Mouse (Mus musculus) cerebral cortex, adult 2 months (tissue): Measurements from ENCODE around the gene Tspan15.

Experiments
- WGBS: fragments of 180-500 bp; shearing (Covaris S2); methylation state at CpG from one replicate; pipeline ENCODE4 v1.1.7; 2018; 5-methylcytosine and 5-hydroxymethylcytosine counted together

The Tspan15 gene

DNA sequence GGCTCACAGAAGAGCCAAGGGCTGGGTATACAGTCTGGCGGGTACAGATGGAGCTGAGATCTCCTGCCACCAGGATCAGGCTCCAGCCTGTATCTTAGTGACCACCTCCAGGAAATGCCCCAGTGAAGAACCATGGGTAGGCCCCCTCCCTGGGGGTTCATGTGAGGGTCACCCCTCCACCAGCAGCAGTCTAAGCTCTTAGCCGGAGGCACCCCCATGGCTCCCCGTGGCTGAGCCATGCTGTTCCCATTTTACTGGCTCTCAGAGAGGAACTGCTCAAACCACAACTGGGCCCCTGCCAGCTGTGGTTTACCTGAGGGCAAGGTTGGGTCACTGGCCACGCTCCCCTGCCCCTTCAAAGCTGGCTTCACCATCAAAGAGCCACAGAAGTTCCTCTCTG is 41.1 kb downstream of the Tspan15 start:
- WGBS: 88% methylated on average over 4 of the region's 4 CpGs

DNA sequence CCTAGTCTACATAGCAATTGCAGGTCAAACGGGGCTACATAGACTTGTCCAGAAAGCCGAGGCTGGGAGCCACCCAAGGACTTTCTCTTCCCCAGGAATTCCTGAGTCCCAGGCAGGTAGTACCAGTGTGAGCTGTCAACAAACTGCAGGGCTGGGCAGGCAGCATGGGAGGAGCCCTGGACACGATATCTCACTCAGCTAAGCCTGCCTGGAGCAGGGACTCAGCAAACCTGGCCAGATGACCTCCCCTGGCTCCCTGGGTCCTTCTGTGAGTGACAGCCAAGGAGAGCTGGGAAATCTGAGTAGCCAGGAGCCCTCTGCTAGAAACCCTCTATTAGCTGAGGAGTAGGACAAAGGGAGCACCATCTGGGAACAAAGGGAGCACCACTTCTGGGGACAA is 41.7 kb downstream of the Tspan15 start:
- WGBS: 85% methylated on average over 3 of the region's 3 CpGs

DNA sequence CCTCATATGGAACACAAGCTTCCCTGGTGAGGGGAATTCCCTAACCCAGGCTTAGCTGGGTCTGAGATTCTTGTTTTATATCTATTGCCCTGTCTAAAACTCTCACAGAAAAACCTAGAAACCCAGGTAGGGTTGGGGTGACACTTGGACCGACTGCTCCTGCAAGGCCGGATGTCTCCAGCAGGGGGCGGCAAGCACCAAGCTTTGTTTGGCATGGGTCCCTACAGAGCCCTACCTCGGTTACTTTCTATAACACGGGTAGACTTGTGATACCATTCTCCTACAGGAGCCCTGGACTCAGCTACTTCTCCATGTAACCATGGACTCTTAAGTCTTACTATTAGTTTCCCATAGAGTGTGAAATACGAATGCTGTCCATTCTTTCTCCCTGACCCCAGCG is 44.2 kb downstream of the Tspan15 start:
- 24% methylated on average over 7 of the region's 7 CpGs for WGBS

DNA sequence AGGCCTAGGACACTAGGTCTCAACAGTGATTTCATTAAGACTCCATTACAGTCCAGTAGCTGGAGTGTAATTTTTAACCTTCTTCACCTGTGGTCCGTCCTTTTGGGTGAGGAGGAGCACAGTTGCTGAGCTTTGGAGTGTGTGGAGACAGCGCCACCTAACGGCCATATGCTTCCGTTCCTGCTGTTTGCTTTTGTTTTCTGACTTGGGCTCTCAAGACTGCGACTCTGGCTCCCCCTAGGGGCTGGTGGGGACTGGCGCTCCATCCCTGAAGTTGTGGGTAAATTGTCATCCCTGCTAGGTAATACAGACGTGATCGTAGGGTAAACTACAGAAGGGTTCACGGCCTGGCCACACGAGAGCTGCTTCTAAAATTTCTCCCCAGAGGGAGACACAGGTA is 48.0 kb downstream of the Tspan15 start:
- WGBS: 1% methylated on average over 10 of the region's 10 CpGs

DNA sequence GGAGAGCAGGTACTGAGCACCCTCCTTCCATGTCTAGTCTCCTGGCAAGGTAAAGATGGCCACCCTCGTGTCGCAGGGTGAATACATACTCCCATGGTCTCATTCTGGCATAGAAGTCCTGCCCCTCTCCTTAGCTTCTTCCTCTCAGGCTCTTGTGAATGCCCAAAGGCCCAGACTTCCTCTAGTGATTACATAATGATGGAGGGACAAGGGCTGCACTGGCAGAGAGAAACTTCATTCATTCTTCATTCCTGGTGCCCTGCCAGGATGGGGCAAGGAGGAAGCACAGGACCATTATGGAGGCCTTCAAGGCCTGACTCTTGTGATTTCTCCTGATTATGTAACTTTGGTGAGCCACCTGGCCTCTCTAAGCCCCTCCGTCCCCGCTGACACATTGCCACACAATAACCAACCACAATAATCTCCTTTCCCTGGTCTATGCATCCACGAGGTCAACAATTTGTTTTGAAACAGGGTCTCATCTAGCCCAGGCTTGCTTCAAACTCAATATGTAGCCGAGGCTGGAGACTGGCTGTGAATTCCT is 48.5 kb downstream of the Tspan15 start:
- WGBS: 73% methylated on average over 6 of the region's 6 CpGs

DNA sequence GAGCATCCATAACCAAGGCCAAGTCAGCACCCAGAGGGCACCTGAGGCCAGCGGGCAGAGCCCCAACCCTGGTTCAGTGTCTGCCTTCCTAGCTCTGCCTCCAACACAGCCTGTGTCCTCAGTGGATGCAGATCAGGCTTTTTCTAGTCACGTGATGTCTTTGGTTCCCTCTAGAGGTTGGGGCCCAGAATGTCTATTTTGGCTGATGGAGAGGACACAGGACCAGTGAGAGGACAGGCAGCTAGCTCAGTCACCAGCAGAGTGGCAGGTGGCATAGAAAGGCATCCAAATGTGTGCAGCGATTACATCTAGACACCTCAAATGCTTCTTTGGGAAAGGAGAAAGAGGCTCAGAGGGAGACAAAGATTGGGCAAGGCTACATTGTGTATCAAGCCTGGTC is 49.4 kb downstream of the Tspan15 start:
- WGBS: 42% methylated on average over 3 of the region's 3 CpGs

DNA sequence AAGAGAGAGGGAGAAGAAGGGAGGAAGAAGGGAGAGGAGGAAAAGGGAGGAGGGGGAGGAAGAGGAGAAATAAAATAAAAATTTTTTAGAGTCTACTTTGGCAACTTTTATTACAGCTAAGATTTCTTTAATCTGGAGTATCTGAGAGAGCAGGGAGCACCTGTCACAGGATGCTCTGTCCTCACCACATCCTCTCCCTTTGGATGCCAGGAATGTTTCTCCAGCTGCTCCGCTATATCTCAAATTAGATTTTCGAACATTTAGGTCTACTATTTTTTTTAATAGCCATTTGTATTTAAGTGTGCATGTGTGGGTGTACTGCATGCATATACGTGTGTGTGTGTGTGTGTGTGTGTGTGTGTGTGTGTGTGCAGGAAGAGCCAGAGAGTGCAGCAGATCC is 51.1 kb downstream of the Tspan15 start:
- WGBS: 81% methylated on average over 3 of the region's 3 CpGs

DNA sequence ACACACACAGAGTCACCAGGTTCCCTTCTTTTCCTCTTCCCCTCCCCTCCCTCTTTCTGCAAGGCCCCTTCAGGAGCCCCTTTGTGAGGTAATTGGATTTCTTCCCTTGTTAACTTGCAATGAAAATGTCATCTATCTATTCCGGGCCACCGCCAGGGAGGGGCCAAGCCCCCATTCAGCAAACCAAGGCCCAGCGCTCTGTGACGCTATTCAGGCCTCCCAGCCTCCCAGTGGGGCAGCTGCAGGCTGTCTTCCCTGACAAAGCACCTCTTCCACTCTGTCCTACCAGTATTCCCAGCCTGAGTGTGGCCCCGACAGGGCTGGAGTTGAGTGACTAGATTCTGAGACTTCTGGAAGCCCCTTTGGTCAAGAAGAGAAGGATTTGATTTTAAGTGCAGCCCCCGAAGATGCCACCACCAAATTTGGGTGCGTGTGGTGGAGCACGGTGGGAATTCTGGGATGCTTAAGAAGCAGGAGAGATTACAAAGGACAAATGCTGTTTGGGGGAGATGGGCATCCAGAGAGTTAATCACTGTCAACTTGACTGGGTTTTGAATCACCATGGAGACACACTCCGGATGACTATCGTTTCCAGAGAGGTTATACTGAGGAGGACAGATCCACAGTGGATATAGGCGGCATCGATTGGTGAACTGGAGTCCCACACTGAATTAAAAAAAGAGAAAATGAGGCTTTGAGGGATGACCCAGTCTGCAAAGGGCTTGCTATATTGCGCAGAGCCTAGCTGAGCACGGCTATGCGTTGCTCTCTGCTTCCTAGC is 56.3 kb downstream of the Tspan15 start:
- WGBS: 59% methylated on average over 15 of the region's 15 CpGs

DNA sequence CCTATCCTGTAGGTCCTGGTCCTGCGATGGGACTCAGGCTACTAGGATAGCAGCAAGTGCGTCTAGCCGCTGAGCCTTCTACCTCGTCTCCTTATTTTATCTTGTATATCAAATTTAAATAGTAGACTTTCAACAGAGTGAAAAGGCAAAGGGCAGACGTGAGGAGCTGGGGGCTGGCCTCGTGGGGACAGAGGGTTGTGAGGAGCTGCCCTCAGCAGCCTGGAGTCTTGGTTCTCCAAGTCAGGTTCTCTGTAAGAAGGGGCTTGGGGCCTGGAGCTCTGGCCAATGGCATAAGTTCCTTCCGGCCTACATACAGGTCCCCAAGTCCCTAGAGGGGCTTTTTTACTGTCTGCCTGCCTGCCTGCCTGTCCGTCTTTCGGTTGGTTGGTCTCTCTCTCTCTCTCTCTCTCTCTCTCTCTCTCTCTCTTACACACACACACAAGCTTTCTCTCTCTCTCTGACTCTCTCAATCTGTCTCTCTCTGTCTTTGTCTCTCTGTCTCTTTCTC is 57.1 kb downstream of the Tspan15 start:
- 79% methylated on average over 9 of the region's 9 CpGs for WGBS

DNA sequence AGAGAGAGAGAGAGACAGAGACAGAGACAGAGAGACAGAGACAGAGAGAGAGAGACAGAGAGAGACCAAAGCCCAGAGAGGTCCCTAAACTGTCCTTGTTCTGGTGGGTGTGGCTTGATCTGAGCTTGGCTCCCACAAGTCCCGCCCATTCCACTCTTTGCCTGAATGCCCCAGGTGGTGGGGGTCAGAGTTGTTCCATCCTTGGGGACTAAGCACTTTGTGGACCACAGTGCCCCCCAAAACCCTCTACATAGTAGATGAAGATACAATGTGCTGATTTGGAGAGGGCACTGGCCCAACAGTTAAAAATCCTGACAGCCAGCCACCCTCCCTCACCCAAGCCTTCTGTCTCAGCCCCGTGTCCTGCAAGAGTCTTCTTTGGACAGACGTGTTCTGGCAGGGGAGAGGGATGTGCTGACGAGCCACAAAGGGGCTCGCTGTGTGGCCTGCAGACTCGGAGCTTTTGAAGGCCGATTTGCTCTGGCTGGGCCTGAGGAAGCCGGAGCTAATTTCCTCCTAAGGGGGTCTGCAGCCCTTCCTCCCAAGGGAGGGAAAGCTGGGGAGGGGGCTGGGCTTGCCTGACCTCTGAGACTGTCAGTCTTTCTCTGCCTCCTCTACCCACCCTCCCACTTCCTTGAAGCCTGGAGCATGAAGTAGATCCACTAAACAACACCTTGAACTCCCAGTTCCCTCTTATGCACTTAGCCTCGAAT is 58.1 kb downstream of the Tspan15 start:
- WGBS: 53% methylated on average over 9 of the region's 9 CpGs

DNA sequence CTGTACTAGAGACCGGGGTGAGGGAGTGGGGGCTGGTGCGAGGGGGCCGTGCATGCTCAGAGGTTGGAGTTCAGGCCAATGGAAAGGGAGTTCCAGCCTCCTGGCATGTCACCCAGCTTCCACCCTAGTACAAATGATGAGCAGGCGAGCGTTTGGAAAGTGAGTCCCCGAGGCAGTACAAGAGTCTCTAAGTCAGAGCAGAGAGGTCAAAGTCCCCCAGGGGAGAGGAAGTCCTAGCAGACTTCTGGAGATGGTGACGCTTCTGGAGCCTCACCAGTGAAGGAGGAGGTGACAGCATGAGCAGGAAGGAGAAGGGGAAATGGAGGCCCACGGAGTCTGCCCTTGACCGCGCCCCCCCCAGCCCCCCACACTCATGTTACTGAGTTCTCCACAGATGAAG is 68.6 kb downstream of the Tspan15 start:
- WGBS: 56% methylated on average over 10 of the region's 10 CpGs

DNA sequence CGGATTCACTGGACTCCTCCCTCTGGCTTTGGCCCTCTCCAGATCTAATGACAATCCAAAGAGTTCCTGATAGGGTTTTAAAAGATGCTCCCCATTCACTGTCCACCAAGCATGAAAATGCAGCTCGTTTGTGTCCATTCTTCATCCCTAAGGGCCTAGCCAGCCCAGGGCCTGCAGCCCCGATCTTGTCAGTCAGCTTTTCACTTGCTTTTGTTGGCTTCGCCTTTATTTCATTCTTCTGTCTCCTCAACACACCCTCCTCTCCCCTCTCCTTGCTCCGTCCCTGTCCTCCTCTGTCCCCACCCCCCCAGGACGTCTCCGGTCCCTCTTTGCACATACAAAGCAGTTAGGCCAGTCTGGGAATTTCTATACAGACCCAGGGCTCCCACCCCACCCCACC is 81.1 kb downstream of the Tspan15 start:
- 62% methylated on average over 7 of the region's 7 CpGs for WGBS

DNA sequence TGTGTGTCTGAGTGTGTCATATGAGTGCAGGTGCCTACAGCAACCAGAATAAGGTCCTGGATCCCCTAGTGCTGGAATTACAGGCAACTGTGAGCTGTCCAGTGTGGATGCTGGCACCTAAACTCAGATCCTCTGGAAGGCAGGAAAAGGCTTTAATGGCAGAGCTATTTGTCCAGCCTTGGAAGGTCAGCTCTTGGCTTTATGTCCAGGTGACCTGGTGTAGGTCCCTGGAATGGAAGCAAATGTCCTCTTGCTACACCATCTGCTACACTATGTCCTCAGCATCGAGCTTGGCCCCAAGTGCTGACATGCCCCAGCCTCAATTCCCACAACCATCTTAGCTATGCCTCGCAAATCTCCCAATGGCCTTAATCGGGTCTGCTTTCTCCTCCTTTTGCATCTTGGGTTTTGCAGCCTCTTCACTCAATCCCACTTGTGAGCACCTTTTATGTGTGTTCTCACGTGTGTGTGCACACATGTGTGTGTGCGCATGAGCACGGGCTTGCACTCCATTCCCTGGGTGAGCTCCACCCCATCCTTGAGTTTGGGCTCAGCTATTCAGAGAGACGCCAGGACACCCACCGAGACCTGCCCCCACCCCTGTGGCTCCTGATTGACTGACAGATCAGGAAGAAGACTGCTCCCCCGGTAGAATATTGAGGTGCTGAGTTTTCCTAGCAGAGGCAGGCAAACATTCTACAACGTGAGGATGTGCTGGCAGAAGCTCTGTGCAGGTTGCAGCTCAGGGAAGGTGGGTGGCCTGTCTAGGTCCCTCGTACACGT is 83.4 kb downstream of the Tspan15 start:
- 62% methylated on average over 12 of the region's 12 CpGs for WGBS

DNA sequence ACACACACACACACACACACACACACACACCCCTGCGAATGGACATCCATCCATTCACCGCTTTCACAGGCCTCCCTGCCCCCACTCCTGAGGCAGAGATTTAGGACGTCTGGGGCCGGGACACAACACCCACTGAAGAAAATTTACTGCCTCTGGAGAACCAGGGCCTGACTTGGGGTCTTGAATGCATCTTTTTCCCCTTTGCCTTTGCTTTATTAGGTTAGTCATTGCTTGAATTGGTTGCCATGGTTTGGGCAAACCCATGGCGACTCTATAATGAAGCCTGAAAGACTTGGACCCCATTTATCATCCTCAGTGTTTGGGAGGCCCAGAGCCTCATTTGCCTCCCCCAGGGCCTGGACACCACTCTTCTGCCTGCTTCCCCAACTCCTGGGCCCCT is 85.1 kb downstream of the Tspan15 start:
- WGBS: 79% methylated on average over 5 of the region's 5 CpGs

DNA sequence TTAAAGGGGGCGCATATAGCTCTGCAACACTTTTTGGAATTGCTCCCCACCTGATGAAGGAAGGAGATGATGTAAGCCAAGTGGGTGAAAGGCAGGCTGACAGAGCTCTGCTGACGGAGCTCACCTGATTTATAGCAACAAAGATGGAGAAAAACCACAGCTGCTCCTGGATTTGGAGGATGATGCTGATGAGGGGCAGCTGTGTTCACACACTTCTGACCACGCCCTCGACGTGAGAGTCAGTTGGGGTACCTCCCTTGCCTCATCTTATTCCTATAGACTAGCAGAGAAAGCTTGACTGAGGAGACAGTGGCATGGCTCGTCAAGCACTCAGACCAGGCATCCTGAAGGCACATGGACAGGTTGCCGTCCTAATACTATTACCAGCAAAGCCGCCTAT is 87.2 kb downstream of the Tspan15 start, which contains the start of gene Fam241b:
Fam241b (minus strand) TSS at position 101 of the 400 bp plus-strand sequence.
- 73% methylated on average over 8 of the region's 8 CpGs for WGBS

DNA sequence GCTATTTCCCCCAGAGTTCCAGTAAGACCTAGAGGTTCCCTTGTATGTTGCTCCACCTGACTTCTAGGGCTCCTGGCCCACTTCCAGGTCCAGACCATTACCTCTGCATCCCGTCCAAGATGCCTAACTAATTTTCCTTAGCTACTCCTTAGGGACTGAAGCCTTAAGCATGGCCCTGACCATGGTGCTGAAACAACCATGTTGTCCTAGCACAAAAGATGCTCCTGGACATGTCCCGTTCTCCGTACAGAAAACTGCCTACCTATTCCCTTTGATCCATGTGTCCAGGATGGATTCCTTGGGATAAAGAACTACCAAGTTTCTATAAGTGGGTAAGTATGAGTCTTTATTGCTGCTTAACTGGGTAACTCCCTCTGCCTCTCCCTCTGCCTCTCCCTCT is 93.0 kb downstream of the Tspan15 start:
- 50% methylated on average over 3 of the region's 3 CpGs for WGBS

DNA sequence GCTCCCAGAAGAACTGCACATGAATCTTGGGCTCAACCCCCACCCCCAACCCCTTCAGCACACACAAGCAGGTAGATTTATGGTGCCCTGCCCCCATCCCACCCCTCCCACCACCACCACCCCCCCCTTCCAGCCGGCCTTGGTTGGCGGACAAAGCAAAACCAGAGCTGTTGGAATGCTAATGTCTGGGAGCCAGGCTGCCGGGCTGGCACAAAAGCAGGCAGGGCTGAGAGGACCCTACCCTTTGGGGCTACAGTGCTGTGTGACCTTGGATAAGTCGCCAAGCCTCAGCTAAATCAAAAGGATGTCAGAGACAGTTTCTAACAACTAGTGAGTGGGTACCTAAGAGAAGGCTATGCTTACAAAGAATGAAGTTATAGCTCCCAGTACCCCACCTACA is 93.9 kb downstream of the Tspan15 start:
- 30% methylated on average over 4 of the region's 4 CpGs for WGBS

DNA sequence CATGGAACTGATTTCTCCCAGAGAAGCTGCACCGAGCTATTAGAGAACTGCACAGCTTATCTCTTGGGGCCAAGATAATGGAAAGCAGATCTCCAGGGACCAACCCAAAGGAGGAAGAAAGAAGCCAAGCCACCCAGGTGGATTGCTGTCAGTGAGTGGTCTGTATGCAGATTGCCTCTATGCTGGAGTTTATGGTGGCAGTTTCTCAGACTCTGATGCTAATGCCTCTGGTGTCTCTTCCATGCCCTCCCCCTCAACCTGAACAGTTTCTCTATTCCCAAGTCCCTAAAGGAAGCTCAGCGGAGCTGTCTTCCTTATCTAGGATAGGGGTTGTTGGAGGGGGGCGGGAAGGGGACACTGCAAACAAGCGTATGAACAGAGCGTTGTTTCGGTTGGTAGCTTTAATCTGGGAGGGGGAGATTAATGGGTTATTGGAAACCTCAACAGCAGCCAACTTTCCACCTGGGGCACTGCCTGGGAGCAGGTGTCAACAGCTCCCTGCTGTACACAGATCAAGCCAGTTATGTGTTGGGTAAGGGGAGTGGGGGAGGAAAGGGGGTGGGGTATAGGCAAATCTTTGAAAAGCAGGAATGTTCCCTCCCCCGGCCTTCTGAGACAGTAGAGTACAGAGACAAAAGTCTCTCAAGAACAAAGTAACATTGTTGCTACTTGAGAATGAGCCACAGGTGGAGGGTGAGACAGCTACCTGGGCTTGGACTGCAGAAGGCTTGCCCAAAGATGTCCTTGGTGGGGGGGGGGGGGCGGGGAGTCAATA is 95.2 kb downstream of the Tspan15 start:
- 11% methylated on average over 8 of the region's 8 CpGs for WGBS
